Mouse (Mus musculus): Measurements from ENCODE around the gene Rnf34.

GRCm38 (mm10) chr5:122900558-122901171 lies 50.8 kb downstream of the Rnf34 start:
- TF ChIP-seq ZC3H11A (IDR thresholded peaks at IDR 0.05; ENCODE audit: borderline replicate concordance, low read depth, low read length) = no peak
- no peak for TF ChIP-seq HCFC1 (IDR thresholded peaks at IDR 0.05; ENCODE audit: borderline replicate concordance, insufficient read depth, low read length)

All from ES-E14 (cell line).